Mouse (Mus musculus) common myeloid progenitor, adult 5-6 weeks (primary cell): ENCODE results near the gene Olfr724. TPM values are rescaled to one million over a fixed set of nuclear protein-coding genes. Genes with fewer than 3 reads are reported as not detected.
"Not testable (repeated sequence)": the region's sequence is repeated elsewhere in the genome, so short reads cannot be mapped to it uniquely, and the experiment has no call there.

Source experiments
- ATAC-seq: replicated peaks from 2 replicates; pipeline ENCODE4 v1.8.0; 2016; ENCODE audit warnings: low read depth, mild to moderate bottlenecking, moderate TSS enrichment, inconsistent platforms; ENCODE audit not compliant: poor library complexity, severe bottlenecking
- total RNA-seq: library from RNA; stranded (forward); fragments of 200-1000, 187-1606 nt; gene quantifications from 2 replicates; pipeline ENCODE4 v1.2.3, GENCODE M21; 2017

Gene Olfr724
- not detected in 2 replicates for total RNA-seq

GRCm38 (mm10) chr14:49963174-49963573, at the start of gene Olfr724:
Gene Olfr724 (minus strand): TSS chr14:49963274.
- ATAC-seq: not testable (repeated sequence)

- no peak for ATAC-seq
Observed at GRCm38 (mm10) chr14:49955890-49956289, 7.2 kb downstream of the Olfr724 start.

GRCm38 (mm10) chr14:49931687-49932086, 31.4 kb downstream of the Olfr724 start, which contains the start of gene Olfr723:
Gene Olfr723 (minus strand): TSS chr14:49931787.
- not testable (repeated sequence) for ATAC-seq

Other genes starting within 250 kb of the Olfr724 start
- not detected in 2 replicates for gene Armh4, start 179.9 kb downstream of the Olfr724 start, total RNA-seq
- not detected in 2 replicates for gene Olfr722, start 61.3 kb downstream of the Olfr724 start, total RNA-seq
- gene Olfr723, start 31.5 kb downstream of the Olfr724 start, total RNA-seq: not detected in 2 replicates
- not detected in 2 replicates for gene Olfr725, start 77.1 kb upstream of the Olfr724 start, total RNA-seq
- not detected in 2 replicates for gene Olfr726, start 127.7 kb upstream of the Olfr724 start, total RNA-seq
- gene Olfr727, start 159.9 kb upstream of the Olfr724 start, total RNA-seq: not detected in 2 replicates
- not detected in 2 replicates for gene Olfr728, start 179.4 kb upstream of the Olfr724 start, total RNA-seq
- not detected in 2 replicates for gene Olfr729, start 189.6 kb upstream of the Olfr724 start, total RNA-seq
- gene Olfr730, start 224.9 kb upstream of the Olfr724 start, total RNA-seq: not detected in 2 replicates